Mouse (Mus musculus): ENCODE results near the gene Pofut2.

GRCm38 (mm10) chr10:77300934-77301297, 41.9 kb downstream of the Pofut2 start:
- TF ChIP-seq CTCF (IDR thresholded peaks at IDR 0.05; ENCODE audit: control insufficient read depth, insufficient read depth, low read length) (no peak), POLR2A (IDR thresholded peaks at IDR 0.05; ENCODE audit: borderline replicate concordance, control insufficient read depth, low read depth, low read length) (no peak)

Data from bone marrow, adult 2 months (tissue).